Mouse (Mus musculus) megakaryocyte, embryonic 14.5 days (primary cell): ENCODE results near the gene Phyh.

Source experiments
- FLI1 ChIP-seq: IDR thresholded peaks from 2 replicates; pipeline ENCODE4 v1.6.1; 2012; ENCODE audit warnings: low read length, inconsistent platforms, mixed read lengths
- GATA1 ChIP-seq: IDR thresholded peaks from 3 replicates; pipeline ENCODE4 v1.6.1; 2012; ENCODE audit warnings: mixed read lengths, low read length, inconsistent platforms, borderline replicate concordance

GRCm38 (mm10) chr2:4967806-4968205 lies 49.0 kb downstream of the Phyh start:
- TF ChIP-seq GATA1 (no peak), FLI1 (no peak)
